Mouse (Mus musculus) hindbrain, embryonic 13.5 days (tissue): ENCODE results near the gene Rbl2. TPM values are rescaled to one million over a fixed set of nuclear protein-coding genes. Genes with fewer than 3 reads are reported as not detected.

Experiments
- polyA plus RNA-seq: library from polyadenylated mRNA; unstranded; fragments of >200 nt; fragmentation: Nextera tagmentation; extraction: Ambion mirVana; gene quantifications from 2 replicates; pipeline ENCODE4 v1.2.1, GENCODE M21; 2015

Rbl2 gene
- polyA plus RNA-seq, 1 experiment from 2014 or later = 19.4 TPM

Other genes with a start within 250 kb of the Rbl2 start
- 76.4 and 89.0 TPM in 2 replicates for gene Chd9, start 241.7 kb upstream of the Rbl2 start, polyA plus RNA-seq
- gene Aktip, start 129.9 kb downstream of the Rbl2 start, polyA plus RNA-seq = 118 and 125 TPM in 2 replicates
- 10.3 and 10.6 TPM in 2 replicates for gene Rpgrip1l, start 243.2 kb downstream of the Rbl2 start, polyA plus RNA-seq
- 126 and 131 TPM in 2 replicates for gene Fto, start 243.5 kb downstream of the Rbl2 start, polyA plus RNA-seq